Mouse (Mus musculus) c-Kit-positive CD71-negative TER-119-negative erythroid progenitor cells, embryonic 14.5 days (primary cell): ENCODE measurements around the gene Lrrc72.
"Not testable (repeated sequence)": the region's sequence is repeated elsewhere in the genome, so short reads cannot be mapped to it uniquely, and the experiment has no call there.

ENCODE experiments used
- DNase-seq: peaks from one replicate; pipeline ENCODE4 v3.0.0-alpha.2; 2013; ENCODE audit warnings: low read depth

The Lrrc72 gene

DNA sequence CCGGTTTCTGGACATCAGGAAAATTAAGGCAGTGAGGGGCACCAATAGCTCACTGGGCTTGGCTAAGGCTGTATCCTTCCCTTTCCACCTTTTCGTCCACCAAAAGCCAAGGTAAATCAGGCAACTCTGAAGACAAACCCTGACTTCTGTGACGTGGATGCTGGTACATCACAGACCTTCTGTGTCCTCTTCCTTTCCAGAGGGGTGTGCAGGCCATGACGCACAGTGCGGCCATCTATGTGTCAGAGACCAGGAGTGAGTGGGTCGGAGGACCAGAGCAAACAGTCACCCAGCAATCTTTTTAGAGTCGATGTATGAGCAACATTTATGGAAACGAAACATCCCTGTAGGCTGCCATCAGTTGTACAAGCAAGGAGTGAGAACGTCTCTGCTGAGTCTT, at the start of gene Lrrc72:
Gene Lrrc72 (minus strand): TSS at position 101 of the 400 bp plus-strand sequence.
- no peak for DNase-seq

DNA sequence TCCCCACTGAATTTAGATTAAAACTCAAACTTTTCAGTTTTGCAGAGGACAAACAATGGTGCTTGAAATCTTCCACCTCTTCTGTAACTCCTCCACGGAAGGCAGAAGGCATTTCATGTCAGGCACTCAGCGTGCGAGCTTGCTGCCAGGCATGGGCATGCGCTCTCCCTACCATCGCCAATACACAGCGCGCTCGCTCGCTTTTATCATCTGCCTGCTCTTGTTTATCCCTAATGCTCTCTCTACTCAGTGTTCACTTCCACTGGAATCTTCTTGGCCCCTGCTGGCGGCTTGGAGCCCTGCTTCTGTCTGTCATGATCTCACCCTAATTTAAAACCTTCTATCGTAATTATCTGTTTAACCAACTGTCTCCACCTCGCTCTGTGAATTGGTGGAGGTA, 49.1 kb upstream of the Lrrc72 start:
- DNase-seq = no peak

DNA sequence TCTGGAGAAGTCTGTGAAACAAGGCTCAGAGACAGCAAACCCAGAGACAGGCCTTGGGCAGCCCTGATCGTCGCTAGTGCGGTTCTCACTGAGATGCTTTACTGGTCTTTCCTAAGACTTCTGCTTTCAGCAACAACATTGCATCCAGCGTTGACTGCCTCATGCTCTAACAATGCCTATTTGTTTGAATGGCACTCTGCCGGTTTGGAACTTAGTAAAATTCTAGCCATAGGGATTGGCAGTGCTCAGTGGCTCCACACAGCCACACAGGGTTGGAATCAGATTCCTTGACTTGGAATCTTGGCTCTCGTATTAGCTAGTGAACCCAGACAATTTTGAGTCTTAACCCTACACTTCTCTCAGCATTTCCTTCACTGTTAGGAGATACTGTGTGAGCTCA, 38.1 kb upstream of the Lrrc72 start:
- no peak for DNase-seq

- no peak for DNase-seq
Measured at GRCm38 (mm10) chr12:36290465-36290864, 37.3 kb upstream of the Lrrc72 start.

GRCm38 (mm10) chr12:36289634-36290033, 36.4 kb upstream of the Lrrc72 start:
- no peak for DNase-seq

DNA sequence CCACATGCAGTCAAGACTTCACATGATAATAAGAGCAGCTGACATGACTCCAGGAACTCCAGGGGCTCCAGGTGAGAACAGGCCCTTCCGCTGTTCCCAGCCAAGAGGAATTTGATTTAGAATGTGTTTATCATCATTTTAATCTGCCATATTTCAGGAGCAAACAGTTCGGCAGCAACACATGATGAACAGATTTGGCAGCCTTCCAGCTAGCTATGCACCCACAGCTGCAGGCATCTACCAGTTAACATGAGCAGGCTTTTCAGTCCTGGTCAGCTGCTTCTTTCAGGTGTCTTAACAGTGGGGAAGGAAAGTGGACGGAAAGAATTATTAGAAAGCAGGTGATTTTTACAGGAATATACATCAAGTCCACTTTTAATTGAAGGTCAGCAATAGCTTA, 21.6 kb upstream of the Lrrc72 start:
- no peak for DNase-seq

GRCm38 (mm10) chr12:36267670-36268246, 14.6 kb upstream of the Lrrc72 start:
- no peak for DNase-seq

DNA sequence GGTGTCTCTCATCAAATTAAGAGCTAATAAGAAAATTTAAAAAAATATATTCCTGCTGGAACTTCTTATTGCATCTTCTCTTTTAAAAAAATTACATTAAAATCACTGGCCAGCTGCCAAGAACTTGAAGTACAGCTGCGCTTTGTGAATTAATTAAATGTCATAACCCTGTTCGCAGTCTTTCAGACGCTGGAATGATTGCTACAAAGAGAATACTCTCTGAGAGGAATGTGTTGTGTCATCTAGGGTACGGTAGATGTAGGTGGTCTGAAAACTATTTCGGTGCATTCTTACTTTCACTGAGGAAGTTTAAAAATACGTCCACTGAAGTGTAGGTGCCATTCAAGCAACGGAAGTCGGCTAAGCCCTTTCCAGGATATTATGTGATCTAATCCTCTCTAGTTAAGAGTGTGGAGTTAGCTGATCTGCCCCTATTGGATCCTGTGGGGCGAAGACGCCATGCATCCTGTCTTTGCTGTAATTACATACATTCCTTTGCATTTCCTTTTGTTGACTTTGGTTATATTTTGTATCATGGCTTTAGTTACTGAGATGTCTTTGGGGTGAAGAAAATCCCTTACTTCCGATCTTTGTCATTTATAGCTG, 9.0 kb upstream of the Lrrc72 start:
- no peak for DNase-seq

- DNase-seq = no peak
Measured at GRCm38 (mm10) chr12:36255413-36255812, 2.2 kb upstream of the Lrrc72 start.

- no peak for DNase-seq
Measured at GRCm38 (mm10) chr12:36241171-36241570, 12.0 kb downstream of the Lrrc72 start.

DNA sequence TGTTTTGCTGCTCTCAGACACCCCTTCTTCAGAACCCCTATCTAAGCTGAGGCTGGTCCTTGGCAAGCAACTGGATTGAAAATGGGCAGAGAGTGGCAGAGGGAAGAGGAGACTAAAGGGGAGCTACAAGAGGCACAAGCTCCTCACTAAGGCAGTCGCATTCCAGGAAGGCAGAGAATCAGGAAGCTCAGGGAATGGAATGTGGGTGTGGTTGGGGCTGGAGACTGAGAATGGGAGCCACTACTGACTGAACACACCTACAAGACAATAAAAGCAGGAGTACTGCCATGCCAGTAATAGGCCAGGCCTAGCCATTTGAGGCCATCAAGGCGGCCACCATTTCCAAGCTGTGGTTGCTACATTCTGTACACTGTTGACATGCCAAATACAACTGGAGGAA, 21.8 kb downstream of the Lrrc72 start:
- DNase-seq = no peak

DNA sequence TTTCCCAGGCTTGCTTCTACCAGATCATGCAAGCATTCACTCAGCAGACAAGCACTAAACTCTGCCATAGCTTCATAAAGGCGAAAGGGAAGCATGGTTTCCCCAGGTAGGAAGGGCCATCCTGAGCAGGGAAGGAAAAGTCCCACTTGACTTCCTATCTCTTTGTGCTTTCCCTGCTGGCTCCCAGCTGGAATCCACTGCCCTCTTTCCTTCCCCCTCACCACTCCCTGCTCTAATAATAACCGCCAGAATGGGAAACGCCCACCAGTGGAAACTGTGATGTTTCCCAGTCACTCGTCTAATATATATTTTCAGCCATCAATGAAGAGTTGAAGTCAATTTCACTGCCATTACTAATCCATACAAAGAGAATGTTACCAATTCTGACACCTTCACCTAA, 28.8 kb downstream of the Lrrc72 start:
- DNase-seq = no peak

- no peak for DNase-seq
Measured at GRCm38 (mm10) chr12:36216905-36217304, 36.3 kb downstream of the Lrrc72 start.

DNA sequence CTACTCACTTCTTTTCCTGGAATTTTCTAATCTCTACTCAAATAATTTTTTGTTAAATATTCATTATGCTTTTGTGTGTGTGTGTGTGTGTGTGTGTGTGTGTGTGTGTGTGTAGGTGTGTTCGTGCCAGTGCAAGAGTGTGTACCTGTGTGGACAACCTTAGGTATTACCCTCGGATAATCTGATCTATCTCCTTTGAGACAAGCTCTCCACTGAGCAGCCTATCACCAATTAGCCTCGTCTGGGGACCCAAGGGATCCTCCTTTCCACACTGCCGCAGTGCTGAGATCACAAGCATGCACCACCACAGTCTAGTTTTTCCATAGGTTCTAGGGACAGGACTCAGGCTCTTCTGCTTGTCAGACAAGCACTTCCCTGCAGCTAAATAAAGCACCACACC, 37.0 kb downstream of the Lrrc72 start:
- DNase-seq = no peak

- DNase-seq = peak; percentile 39
Measured at GRCm38 (mm10) chr12:36215149-36215480, 38.1 kb downstream of the Lrrc72 start.

GRCm38 (mm10) chr12:36214389-36215148, 38.6 kb downstream of the Lrrc72 start:
- no peak for DNase-seq

DNA sequence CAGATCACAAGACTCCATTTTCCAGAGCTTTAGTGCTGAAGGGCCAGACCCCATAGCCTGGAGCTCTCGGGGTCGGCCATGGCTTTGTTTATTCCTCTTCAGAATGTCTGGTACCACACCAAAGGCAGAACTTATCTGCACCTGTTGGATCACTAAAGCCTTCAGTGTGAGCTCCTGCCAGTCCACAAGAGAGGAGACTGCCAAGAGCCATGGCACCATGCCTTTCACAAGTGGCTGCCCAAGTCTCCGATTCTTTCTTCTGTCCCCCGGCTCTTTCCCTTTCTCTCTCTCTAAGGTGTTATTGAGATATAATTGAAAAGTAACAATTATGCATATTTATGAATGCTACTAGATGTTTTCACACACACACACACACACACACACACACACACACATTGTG, 43.1 kb downstream of the Lrrc72 start:
- no peak for DNase-seq

- no peak for DNase-seq
Measured at GRCm38 (mm10) chr12:36208456-36208855, 44.7 kb downstream of the Lrrc72 start.

GRCm38 (mm10) chr12:36207800-36208148, 45.4 kb downstream of the Lrrc72 start:
- no peak for DNase-seq

GRCm38 (mm10) chr12:36207072-36207799, 46.0 kb downstream of the Lrrc72 start:
- no peak for DNase-seq

DNA sequence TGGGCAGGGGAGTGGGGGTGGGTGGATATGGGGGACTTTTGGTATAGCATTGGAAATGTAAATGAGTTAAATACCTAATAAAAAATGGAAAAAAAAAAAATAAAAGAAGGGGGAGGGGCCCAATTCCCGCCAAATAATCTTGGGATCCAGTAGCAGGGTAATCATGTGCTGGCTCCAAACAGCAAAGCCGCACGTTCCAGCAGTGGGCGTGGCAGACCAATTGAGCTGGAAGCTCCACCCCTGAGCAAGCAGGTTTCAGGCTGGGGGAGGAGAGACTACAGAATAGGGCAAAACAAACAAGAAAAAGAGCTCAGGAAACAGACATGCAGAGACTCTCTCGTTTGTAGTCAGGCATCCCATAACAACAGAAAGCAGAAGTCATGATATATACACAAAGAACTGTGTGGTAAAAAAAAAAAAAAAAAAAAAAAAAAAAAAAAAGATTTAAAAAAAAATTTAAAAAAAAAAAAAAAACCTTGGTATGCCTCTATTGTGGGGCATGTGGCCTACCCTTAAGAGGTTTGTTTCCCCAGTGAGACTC, 47.5 kb downstream of the Lrrc72 start:
- not testable (repeated sequence) for DNase-seq

DNA sequence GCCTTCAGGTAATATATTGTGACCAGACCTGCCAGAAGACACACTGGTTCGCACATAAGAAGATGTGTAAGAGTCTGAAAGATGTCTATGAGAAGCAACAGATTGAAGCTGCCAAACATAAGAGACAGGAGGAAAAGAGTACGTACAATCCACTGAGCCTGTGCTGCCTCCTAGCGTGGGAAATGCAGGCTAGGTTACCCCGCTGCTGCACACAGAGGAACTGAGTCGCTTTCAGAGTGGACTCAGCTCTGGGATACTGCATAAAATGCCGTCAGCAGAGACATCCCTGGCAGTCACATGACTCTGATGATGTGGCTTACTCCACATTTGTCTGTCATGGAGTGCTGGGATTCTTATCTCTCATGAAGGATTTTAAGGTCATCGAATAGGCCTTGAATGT, 58.2 kb downstream of the Lrrc72 start:
- no peak for DNase-seq

- DNase-seq = no peak
Measured at GRCm38 (mm10) chr12:36190343-36190742, 62.9 kb downstream of the Lrrc72 start.
